Mouse (Mus musculus): ENCODE measurements around the gene Snapc3.
"Not testable (repeated sequence)": the region's sequence is repeated elsewhere in the genome, so short reads cannot be mapped to it uniquely, and the experiment has no call there.

Snapc3 gene

DNA sequence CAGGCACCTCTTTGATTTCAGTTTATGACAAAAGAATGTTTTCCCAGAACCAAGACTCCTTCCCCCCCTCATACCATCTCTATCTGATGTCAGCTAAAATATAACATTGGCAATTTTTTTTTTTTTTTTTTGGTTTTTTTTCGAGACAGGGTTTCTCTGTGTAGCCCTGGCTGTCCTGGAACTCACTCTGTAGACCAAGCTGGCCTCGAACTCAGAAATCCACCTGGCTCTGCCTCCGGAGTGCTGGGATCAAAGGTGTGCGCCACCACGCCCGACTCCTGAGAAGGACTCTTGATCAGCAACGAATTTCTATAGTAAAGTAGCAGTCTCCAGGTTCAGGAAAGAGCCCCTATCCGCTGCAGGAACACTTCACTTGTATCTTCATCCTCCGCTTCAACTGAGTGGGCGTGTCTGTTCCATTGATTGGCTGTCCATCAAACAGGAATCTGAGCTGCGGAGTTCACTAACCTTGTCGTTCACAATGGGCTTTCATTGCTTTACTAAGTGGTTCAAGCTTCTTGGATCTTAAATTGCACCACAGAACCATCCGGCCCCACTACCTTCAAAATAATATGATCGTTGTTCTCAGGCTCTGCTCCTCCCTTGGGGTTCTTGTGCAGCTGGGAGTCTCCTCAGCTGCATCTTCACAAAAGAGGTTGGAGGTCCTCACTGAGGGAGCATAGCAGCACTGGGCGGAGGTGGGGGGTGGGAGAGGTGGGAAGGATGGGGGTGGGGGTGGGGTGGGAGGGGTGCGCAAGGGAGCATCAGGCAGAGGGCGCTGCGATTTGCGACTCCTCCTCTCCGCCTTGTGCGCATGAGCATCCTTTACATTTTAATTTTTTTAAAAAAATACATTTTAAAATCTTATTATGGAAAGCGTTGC lies 82.9 kb downstream of the Snapc3 start:
- no peak for DNase-seq (ENCODE audit: low read depth, low spot score)

DNA sequence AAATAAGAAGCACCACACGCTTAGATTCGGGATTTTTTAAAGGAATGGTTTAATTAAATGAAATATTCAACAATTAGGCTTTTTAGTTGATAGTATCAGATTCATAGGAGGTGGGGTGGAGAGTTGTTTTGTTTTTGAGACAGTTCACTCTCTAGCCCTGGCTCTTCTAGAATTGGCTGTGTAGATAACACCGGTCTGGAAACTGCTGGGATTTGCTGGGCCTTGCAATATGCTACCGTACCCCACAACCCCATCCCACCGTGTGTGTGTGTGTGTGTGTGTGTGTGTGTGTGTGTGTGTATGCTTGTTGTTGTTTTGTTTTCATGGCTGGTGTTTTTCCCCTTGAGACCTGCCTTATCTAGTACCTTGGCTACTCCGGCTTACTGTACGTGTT lies 83.5 kb downstream of the Snapc3 start:
- no peak for DNase-seq (ENCODE audit: low read depth, low spot score)

GRCm38 (mm10) chr4:83509600-83509999 lies 92.1 kb downstream of the Snapc3 start:
- DNase-seq (ENCODE audit: low read depth, low spot score), result no peak

GRCm38 (mm10) chr4:83511083-83511482 lies 93.6 kb downstream of the Snapc3 start:
- no peak for DNase-seq (ENCODE audit: low read depth, low spot score)

DNA sequence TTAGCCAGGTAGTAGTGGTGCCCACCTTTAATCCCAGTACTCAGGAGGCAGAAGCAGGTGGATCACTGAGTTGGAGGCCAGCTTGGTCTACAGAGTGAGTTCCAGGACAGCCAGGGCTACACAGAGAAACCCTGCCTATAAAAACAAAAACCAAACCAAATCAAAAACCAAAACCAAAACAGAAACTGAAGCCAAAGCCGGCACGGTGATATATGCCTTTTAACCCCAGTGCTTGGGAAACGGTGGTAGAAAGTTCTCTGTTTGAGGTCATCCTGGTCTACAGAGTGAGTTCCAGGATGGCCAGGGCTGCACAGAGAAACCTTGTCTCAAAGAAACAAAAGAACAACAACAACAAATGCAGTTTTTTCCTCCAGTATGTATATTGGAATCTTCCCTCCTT lies 94.7 kb downstream of the Snapc3 start:
- no peak for DNase-seq (ENCODE audit: low read depth, low spot score)

GRCm38 (mm10) chr4:83512644-83513043 lies 95.1 kb downstream of the Snapc3 start:
- DNase-seq (ENCODE audit: low read depth, low spot score), result peak; percentile 14

DNA sequence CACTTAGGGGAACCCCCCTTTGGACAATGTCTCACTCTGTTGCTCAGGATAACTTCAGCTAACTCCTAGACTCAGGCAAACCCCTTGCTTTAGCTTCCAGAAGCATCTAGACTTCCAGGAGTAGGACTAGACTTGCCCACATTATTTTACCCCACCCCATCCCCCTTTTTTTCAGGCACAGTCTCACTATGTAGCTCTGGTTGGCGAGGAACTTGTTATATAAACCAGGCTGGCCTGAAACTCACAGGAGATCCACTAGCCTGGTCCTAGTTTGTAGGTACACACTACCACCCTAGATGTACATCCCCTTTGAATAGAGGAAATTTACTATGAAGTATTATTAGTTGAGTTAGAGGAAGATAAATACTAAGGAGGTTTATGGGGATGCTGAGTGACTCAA lies 96.7 kb downstream of the Snapc3 start:
- DNase-seq (ENCODE audit: low read depth, low spot score), result no peak

DNA sequence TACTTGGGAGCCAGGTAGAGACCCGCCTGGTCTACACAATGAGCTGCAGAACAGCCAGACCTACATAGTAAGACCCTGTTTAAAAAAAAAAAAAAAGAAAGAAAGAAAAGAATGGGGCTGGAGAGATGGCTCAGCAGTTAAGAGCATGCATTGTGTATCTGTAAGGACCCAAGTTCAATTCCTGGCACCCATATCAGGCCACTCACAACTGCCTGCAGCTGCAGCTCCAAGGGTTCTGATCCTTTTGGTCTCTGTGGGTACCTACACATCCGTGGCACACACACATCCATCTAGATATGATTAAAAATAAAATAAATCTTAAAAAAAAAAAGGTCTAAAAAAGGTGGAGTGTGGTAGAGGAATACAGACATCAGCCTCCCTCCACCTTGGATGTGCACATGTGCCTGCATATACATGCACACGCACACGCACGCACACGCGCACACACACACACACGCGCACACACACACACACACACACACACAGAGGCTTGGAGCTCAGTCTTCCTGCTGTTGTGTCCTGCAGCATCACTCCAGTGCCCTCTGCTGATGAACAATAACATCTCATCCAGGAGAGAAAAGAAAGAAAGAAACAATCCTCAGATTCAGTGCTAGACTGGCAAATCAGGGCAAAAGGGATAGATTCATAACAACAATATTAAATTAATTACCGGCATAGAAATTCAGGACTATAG lies 97.6 kb downstream of the Snapc3 start:
- DNase-seq (ENCODE audit: low read depth, low spot score), result no peak

GRCm38 (mm10) chr4:83516144-83516543 lies 98.6 kb downstream of the Snapc3 start:
- DNase-seq (ENCODE audit: low read depth, low spot score), result not testable (repeated sequence)
